Mouse (Mus musculus): ENCODE measurements around the gene Loxl1. TPM values are rescaled to one million over a fixed set of nuclear protein-coding genes. Genes with fewer than 3 reads are reported as not detected.
"Not testable (repeated sequence)": the region's sequence is repeated elsewhere in the genome, so short reads cannot be mapped to it uniquely, and the experiment has no call there.

Gene Loxl1
- polyA plus RNA-seq, 1 experiment: 15.6 TPM

- Histone ChIP-seq H3K4me3 (ENCODE audit: low read depth, low read length) (no peak overlapping the region), H3K36me3 (ENCODE audit: control insufficient read depth, insufficient read depth, low read length) (peaks cover 8% of the 10 kb centered on the region), H3K4me1 (ENCODE audit: control insufficient read depth, insufficient read depth, insufficient read length, low read length) (no peaks in the 10 kb centered on the region), H3K27ac (ENCODE audit: insufficient read depth, low read depth, low read length) (peak overlapping the region; percentile 2; the same call in 1 of the 2 replicates), H3K27me3 (ENCODE audit: control insufficient read depth, insufficient read depth, low read length) (no peaks in the 10 kb centered on the region)
- 38% methylated on average over 4 of the region's 4 CpGs for WGBS
- TF ChIP-seq POLR2A (IDR thresholded peaks at IDR 0.05; ENCODE audit: low read depth, low read length): no peak
- TF ChIP-seq CTCF (IDR thresholded peaks at IDR 0.05; ENCODE audit: extremely low read depth, insufficient read length, insufficient replicate concordance, low read depth, low read length): no peak
Observed at GRCm38 (mm10) chr9:58266571-58267011, 46.4 kb downstream of the Loxl1 start.

- no peak overlapping the region for H3K4me3 ChIP-seq (ENCODE audit: low read depth, low read length)
- no peaks in the 10 kb centered on the region for H3K4me1 ChIP-seq (ENCODE audit: control insufficient read depth, insufficient read depth, insufficient read length, low read length)
- H3K36me3 ChIP-seq (ENCODE audit: control insufficient read depth, insufficient read depth, low read length): peaks cover 15% of the 10 kb centered on the region
- TF ChIP-seq POLR2A (IDR thresholded peaks at IDR 0.05; ENCODE audit: low read depth, low read length) (no peak), CTCF (IDR thresholded peaks at IDR 0.05; ENCODE audit: extremely low read depth, insufficient read length, insufficient replicate concordance, low read depth, low read length) (no peak)
- WGBS: 66% methylated on average over 3 of the region's 3 CpGs
- no peak overlapping the region; the same call in 1 of the 2 replicates for H3K27ac ChIP-seq (ENCODE audit: insufficient read depth, low read depth, low read length)
- no peaks in the 10 kb centered on the region for H3K27me3 ChIP-seq (ENCODE audit: control insufficient read depth, insufficient read depth, low read length)
Observed at GRCm38 (mm10) chr9:58265368-58265767, 47.6 kb downstream of the Loxl1 start.

GRCm38 (mm10) chr9:58262507-58262906 lies 50.5 kb downstream of the Loxl1 start:
- Histone ChIP-seq H3K27me3 (ENCODE audit: control insufficient read depth, insufficient read depth, low read length) (no peaks in the 10 kb centered on the region), H3K27ac (ENCODE audit: insufficient read depth, low read depth, low read length) (no peak overlapping the region), H3K4me3 (ENCODE audit: low read depth, low read length) (no peak overlapping the region), H3K36me3 (ENCODE audit: control insufficient read depth, insufficient read depth, low read length) (peaks cover 23% of the 10 kb centered on the region), H3K4me1 (ENCODE audit: control insufficient read depth, insufficient read depth, insufficient read length, low read length) (0 out of 2 replicates have a peak, but pooled peaks cover 3% of the 10 kb centered on the region)
- TF ChIP-seq CTCF (IDR thresholded peaks at IDR 0.05; ENCODE audit: extremely low read depth, insufficient read length, insufficient replicate concordance, low read depth, low read length) (no peak), POLR2A (IDR thresholded peaks at IDR 0.05; ENCODE audit: low read depth, low read length) (no peak)
- WGBS: 97% methylated on average over 5 of the region's 5 CpGs

GRCm38 (mm10) chr9:58255704-58256685 lies 57.0 kb downstream of the Loxl1 start:
- H3K27me3 ChIP-seq (ENCODE audit: control insufficient read depth, insufficient read depth, low read length): no peaks in the 10 kb centered on the region
- H3K36me3 ChIP-seq (ENCODE audit: control insufficient read depth, insufficient read depth, low read length): peaks cover 18% of the 10 kb centered on the region
- peak overlapping the region; percentile 59 for H3K27ac ChIP-seq (ENCODE audit: insufficient read depth, low read depth, low read length)
- H3K4me1 ChIP-seq (ENCODE audit: control insufficient read depth, insufficient read depth, insufficient read length, low read length): peaks cover 6% of the 10 kb centered on the region; the same call in 1 of the 2 replicates
- H3K4me3 ChIP-seq (ENCODE audit: low read depth, low read length): no peak overlapping the region
- 83% methylated on average over 10 of the region's 10 CpGs for WGBS
- TF ChIP-seq POLR2A (IDR thresholded peaks at IDR 0.05; ENCODE audit: low read depth, low read length) (no peak), CTCF (IDR thresholded peaks at IDR 0.05; ENCODE audit: extremely low read depth, insufficient read length, insufficient replicate concordance, low read depth, low read length) (no peak)

GRCm38 (mm10) chr9:58255105-58255504 lies 57.9 kb downstream of the Loxl1 start:
- H3K4me3 ChIP-seq (ENCODE audit: low read depth, low read length): no peak overlapping the region
- peaks cover 10% of the 10 kb centered on the region; the same call in 1 of the 2 replicates for H3K4me1 ChIP-seq (ENCODE audit: control insufficient read depth, insufficient read depth, insufficient read length, low read length)
- H3K27me3 ChIP-seq (ENCODE audit: control insufficient read depth, insufficient read depth, low read length): no peaks in the 10 kb centered on the region
- H3K36me3 ChIP-seq (ENCODE audit: control insufficient read depth, insufficient read depth, low read length): peaks cover 13% of the 10 kb centered on the region
- no peak overlapping the region for H3K27ac ChIP-seq (ENCODE audit: insufficient read depth, low read depth, low read length)
- TF ChIP-seq POLR2A (IDR thresholded peaks at IDR 0.05; ENCODE audit: low read depth, low read length) (no peak), CTCF (IDR thresholded peaks at IDR 0.05; ENCODE audit: extremely low read depth, insufficient read length, insufficient replicate concordance, low read depth, low read length) (no peak)
- WGBS: 86% methylated on average over 2 of the region's 2 CpGs

GRCm38 (mm10) chr9:58253805-58254122 lies 59.2 kb downstream of the Loxl1 start:
- H3K4me3 ChIP-seq (ENCODE audit: low read depth, low read length): peak overlapping the region; percentile 73
- not testable (repeated sequence) for H3K4me1 ChIP-seq (ENCODE audit: control insufficient read depth, insufficient read depth, insufficient read length, low read length); H3K27me3 ChIP-seq (ENCODE audit: control insufficient read depth, insufficient read depth, low read length); H3K36me3 ChIP-seq (ENCODE audit: control insufficient read depth, insufficient read depth, low read length)
- H3K27ac ChIP-seq (ENCODE audit: insufficient read depth, low read depth, low read length): peak overlapping the region; percentile 59
- WGBS: 45% methylated on average over 5 of the region's 5 CpGs

- H3K4me3 ChIP-seq (ENCODE audit: low read depth, low read length): peak within 1 kb of the TSS; percentile 73
- peaks cover 7% of the 10 kb centered on the region for H3K36me3 ChIP-seq (ENCODE audit: control insufficient read depth, insufficient read depth, low read length)
- H3K27ac ChIP-seq (ENCODE audit: insufficient read depth, low read depth, low read length): peak within 1 kb of the TSS; percentile 59
- TF ChIP-seq POLR2A (IDR thresholded peaks at IDR 0.05; ENCODE audit: low read depth, low read length) (peak; percentile 40; the same call in 1 of the 2 replicates), CTCF (IDR thresholded peaks at IDR 0.05; ENCODE audit: extremely low read depth, insufficient read length, insufficient replicate concordance, low read depth, low read length) (peak; percentile 81)
- peaks cover 7% of the 10 kb centered on the region; the same call in 1 of the 2 replicates for H3K4me1 ChIP-seq (ENCODE audit: control insufficient read depth, insufficient read depth, insufficient read length, low read length)
- WGBS: under 1% methylated on average over 31 of the region's 31 CpGs
- H3K27me3 ChIP-seq (ENCODE audit: control insufficient read depth, insufficient read depth, low read length): no peaks in the 10 kb centered on the region
Observed at GRCm38 (mm10) chr9:58253033-58253804, 59.8 kb downstream of the Loxl1 start, which contains the start of gene Stoml1. Gene Stoml1 (plus strand): TSS chr9:58253164.

GRCm38 (mm10) chr9:58250730-58251129 lies 62.3 kb downstream of the Loxl1 start:
- 88% methylated on average over 1 of the region's 1 CpGs for WGBS
- H3K4me1 ChIP-seq (ENCODE audit: control insufficient read depth, insufficient read depth, insufficient read length, low read length): peaks cover 13% of the 10 kb centered on the region
- not testable (repeated sequence) for H3K36me3 ChIP-seq (ENCODE audit: control insufficient read depth, insufficient read depth, low read length); H3K4me3 ChIP-seq (ENCODE audit: low read depth, low read length); H3K27me3 ChIP-seq (ENCODE audit: control insufficient read depth, insufficient read depth, low read length)
- peak overlapping the region; percentile 88; the same call in 1 of the 2 replicates for H3K27ac ChIP-seq (ENCODE audit: insufficient read depth, low read depth, low read length)

All from small intestine, adult 2 months (tissue).